Mouse (Mus musculus) left cerebral cortex, postnatal 36 days (tissue): ENCODE measurements around the gene Frem3. TPM values are rescaled to one million over a fixed set of nuclear protein-coding genes. Genes with fewer than 3 reads are reported as not detected.
"Not testable (repeated sequence)": the region's sequence is repeated elsewhere in the genome, so short reads cannot be mapped to it uniquely, and the experiment has no call there.

ENCODE experiments used
- DNase-seq, 2 experiments: peaks; one replicate each; pipeline ENCODE4 v3.0.0; 2021 to 2022; ENCODE audit warnings: low spot score in 2 of 2, mixed read lengths in 1 of 2
- intact Hi-C: fragments of 180-260 bp; cut with DNase I; formaldehyde crosslinking; loops from one replicate; pipeline ENCODE4 v1.15.1; 2025
- total RNA-seq, 2 experiments: library from RNA; stranded (reverse); gene quantifications; 2 replicates each; pipeline ENCODE4 v1.2.3; 2021

The Frem3 gene
- total RNA-seq, 2 experiments from 2014 or later: 0.15 to 0.23 TPM

DNA sequence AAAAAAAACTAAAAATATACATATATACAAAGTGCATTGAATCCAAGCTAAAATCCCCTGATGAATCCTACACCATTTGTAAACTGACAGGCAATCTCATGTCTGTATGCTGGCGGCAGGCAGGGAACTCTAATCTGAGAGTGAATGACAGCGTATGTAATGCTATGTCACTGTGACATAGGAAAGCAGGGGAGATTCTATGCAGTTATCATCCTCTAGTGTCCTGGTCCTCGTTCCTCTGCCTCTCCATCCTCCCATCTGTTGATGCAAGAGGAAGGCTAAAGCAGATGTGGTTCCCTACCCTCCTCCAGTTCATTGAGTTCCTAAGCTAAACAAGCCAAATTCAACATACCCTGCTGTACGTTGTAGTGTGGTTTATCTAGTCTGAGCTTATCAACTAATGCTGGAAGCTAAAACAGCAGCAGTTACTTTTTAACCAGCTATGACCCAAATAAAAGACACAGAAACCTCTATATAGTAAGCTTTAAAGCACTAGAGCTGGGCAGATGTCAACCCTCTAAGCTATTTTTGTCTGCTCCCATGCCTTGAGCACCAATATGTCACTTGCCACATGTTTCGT is 73.0 kb downstream of the Frem3 start:
- DNase-seq: no peak
- intact Hi-C loops: loop anchor here (10.0 kb wide), 1 partner anchor 949 kb away; no protein-coding TSS in a partner anchor

DNA sequence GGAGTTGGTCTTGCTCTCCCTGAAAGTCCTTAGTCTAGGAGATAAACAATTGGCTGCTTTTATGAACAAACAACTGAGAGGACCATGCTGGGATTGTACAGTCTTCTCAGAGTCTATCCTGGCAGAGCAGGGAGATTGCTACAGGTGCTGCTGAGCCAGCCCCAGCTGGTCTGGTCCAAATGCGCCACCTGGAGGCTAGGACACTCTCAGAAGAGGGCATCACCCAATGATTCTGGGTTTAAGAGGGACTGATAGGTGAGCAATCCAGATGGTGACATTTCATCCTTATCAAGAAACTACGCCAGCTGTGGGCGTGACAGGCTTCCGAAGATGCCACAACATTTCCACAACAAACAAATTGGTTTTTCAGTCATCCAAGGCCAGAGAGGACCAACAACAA is 77.3 kb downstream of the Frem3 start:
- peak; percentile 35 to 47 for DNase-seq
- intact Hi-C loops: loop anchor here (1.0 to 10.0 kb wide), 2 partner anchors 195 to 953 kb away; partner anchors contain the start of gene Gypa

GRCm38 (mm10) chr8:80710670-80711400 is 100.0 kb downstream of the Frem3 start:
- intact Hi-C loops: no loop called here
- no peak for DNase-seq

DNA sequence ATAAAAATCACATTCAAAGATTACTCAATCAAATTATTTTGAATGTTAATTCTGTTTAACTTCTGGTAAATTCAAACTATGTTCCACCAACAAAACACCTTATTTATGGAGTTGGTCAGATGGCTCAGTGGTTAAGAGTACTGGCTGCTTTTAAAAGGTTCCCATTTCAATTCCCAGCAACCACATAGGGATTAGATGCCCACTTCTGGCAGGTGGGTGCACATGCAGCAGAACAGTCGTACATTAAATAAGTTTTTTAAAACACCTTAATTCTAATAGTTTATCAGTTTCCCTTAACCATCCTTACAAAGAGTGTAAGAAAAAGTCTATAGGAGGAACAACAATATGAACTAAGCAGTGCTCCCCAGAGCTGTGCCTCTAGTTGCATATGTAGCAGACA is 103.6 kb downstream of the Frem3 start:
- DNase-seq: no peak
- intact Hi-C loops: no loop called here

DNA sequence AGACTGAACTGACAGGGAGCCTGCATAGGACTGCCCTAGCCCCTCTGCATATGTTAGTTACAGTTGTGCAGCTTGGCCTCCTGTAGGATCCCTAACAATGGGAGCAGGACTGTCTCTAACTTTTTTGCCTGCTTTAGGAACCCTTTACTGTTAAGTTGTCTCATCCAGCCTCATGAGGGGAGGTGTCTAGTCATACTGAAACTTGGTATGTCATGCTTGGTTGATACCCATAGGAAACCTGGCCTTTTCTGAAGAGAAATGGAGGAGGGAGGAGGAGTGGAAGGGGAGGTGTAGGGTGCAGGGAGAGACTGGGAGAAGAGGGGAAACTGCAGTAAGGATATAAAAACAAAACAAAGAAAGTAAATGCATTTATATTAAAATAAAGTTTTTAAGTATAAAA is 121.4 kb downstream of the Frem3 start:
- intact Hi-C loops: no loop called here
- no peak for DNase-seq

DNA sequence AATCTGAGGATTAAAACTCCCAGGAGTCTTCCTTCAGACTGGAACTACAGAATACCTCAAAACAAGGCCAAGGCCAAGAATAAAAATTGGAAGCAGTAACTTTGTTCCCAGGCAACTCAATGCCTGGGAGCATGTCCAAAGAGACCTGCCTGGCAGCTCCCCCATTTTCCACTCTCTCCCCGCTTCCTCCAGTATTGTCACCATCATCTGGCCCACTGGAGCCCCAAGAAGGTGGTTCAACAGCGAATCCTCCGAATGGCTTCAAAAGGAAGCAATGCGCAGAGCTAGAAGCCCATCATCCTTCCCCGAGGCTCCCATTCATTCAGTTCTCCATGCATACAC is 127.1 kb downstream of the Frem3 start:
- intact Hi-C loops: no loop called here
- no peak for DNase-seq

DNA sequence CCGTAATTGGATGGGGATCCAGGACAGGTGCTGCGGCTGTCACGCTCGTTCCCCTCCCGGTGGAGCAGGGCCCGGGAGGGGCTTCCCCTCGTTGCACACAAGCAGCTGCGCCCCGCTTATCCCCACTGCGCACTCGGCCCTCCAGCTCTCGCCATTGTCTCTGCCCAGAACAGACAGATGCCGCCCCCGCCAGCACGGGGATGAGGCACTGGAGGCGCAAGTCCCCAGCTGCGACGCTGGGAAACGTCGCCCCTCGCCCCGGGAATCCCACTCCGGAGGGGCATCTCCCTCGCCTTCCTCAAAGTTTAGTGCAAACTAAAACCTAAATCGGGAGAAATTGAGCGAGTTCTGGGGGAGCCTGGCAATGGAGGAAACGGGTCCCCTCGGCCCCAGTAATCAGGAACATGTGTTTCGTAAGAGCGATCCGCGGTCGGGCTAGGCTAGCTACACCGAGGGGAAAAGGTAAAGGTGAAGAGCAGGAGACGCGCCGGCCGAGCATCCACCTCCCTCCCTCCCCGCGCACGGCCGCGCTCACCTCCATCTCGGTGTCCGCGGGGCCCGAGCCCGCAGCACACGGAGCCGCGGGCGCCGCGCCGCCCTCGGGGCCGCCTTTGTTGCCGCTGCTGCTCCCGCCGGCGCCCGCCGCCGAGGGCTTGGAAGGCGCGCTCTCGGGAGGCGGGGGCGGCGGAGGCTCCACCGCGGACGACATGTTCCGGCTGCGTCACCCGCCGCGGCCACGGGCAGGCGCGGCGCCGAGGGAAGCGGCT is 127.7 kb downstream of the Frem3 start:
- DNase-seq: peak; percentile 65 to 74
- intact Hi-C loops: no loop called here

DNA sequence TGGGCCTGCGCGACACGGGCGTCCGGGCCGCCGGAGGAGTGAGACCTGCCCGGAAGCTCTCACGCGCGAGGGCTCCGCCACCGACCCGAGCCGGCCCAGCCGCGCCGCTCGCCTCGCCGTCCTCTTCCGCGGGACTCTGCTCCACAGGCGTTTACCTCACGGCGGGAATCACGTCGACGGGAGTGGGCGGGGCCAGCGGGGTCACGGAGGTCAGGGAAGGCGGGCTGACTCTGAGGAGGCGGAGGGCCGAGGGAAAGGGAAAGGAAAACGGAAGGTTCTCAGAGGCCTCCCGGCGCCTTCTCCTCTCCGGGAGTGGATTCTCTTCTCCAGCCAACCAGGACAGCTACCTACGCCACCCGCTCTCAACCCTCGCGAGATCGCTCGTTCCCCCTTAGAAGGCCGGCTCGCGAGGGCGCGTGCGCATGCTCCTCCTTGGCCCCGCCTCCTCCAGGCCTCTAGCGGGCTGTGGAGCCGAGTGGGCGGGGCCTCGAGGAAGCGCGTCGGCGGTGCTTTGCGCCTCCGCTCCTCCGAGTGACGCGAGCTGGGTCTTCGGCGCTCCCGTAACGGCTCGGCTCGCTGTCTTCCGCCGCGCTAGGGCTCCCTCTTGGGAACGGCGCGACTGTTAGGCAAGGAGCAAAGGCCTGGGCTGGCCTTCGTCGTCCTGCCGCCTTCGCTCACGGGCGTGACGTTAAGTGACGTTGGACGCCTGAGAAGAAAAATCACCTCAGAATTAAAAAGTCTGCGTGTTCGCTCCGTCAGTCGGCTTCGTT is 128.5 kb downstream of the Frem3 start, which contains the start of gene Smarca5:
Gene Smarca5, minus strand, starts transcription at position 343 of the 770 bp plus-strand sequence.
- DNase-seq: peak; percentile 93 to 94
- intact Hi-C loops: not testable (repeated sequence)

GRCm38 (mm10) chr8:80739932-80740331 is 129.1 kb downstream of the Frem3 start:
- intact Hi-C loops: no loop called here

More at GRCm38 (mm10) chr8:80739932-80740331, 129.1 kb downstream of the Frem3 start:
- no peak for DNase-seq

Other genes with a start within 250 kb of the Frem3 start
- gene Gypa, start 117.3 kb upstream of the Frem3 start, total RNA-seq: not detected
- gene Smarca5, start 128.4 kb downstream of the Frem3 start, total RNA-seq: 10 to 100 TPM; 47.0 to 59.6 TPM